Mouse (Mus musculus) heart, embryonic 16.5 days (tissue): ENCODE data around the gene Pim3. TPM values are rescaled to one million over a fixed set of nuclear protein-coding genes. Genes with fewer than 3 reads are reported as not detected.

Experiments
- ATAC-seq: fragments of 200-750 bp; cut with Nextera tagmentation; replicated peaks from 2 replicates; pipeline ENCODE4 v1.8.0; 2017; ENCODE audit warnings: moderate number of reproducible peaks; ENCODE audit not compliant: insufficient read depth, low FRiP score; ENCODE audit errors: extremely low read depth
- H3K27ac ChIP-seq: fragments of 300-500 bp; sonication (generic); 2 replicates; pipeline ENCODE4 v1.5.1; 2014; ENCODE audit warnings: mild to moderate bottlenecking, low read length, control low read depth, moderate library complexity
- H3K27me3 ChIP-seq: fragments of 300-500 bp; sonication (generic); 2 replicates; pipeline ENCODE4 v1.6.1; 2014; ENCODE audit warnings: low read length, mixed read lengths; ENCODE audit not compliant: control insufficient read depth, insufficient read depth
- H3K36me3 ChIP-seq: fragments of 300-500 bp; sonication (generic); 2 replicates; pipeline ENCODE4 v1.6.1; 2014; ENCODE audit not compliant: control insufficient read depth, insufficient read depth
- H3K4me1 ChIP-seq: fragments of 300-500 bp; sonication (generic); 2 replicates; pipeline ENCODE4 v1.6.1; 2014; ENCODE audit warnings: low read length, mixed read lengths; ENCODE audit not compliant: control insufficient read depth, insufficient read depth
- H3K4me2 ChIP-seq: fragments of 300-500 bp; sonication (generic); 2 replicates; pipeline ENCODE4 v1.6.1; 2014; ENCODE audit warnings: low read depth, mild to moderate bottlenecking, control low read depth, low read length
- H3K4me3 ChIP-seq: fragments of 300-500 bp; sonication (generic); 2 replicates; pipeline ENCODE4 v1.5.1; 2014; ENCODE audit warnings: mild to moderate bottlenecking, control low read depth, low read length
- H3K9ac ChIP-seq: fragments of 300-500 bp; sonication (generic); 2 replicates; pipeline ENCODE4 v1.6.1; 2014; ENCODE audit warnings: low read length, control low read depth
- H3K9me3 ChIP-seq: fragments of 300-500 bp; sonication (generic); replicated peaks from 2 replicates; pipeline ENCODE4 v1.6.1; 2016; ENCODE audit warnings: low read length; ENCODE audit not compliant: control insufficient read depth
- WGBS: fragments of 180-500 bp; shearing (Covaris S2); extraction: QIAGEN DNeasy Blood & Tissue Kit; methylation state at CpG from one replicate; pipeline ENCODE4 v1.1.7; 2014; 5-methylcytosine and 5-hydroxymethylcytosine counted together
- polyA plus RNA-seq: library from polyadenylated mRNA; unstranded; fragments of >200 nt; fragmentation: Nextera tagmentation; extraction: Ambion mirVana; gene quantifications from 2 replicates; pipeline ENCODE4 v1.2.1, GENCODE M21; 2015

The Pim3 gene
- polyA plus RNA-seq, 1 experiment from 2014 or later = 69.8 TPM

DNA sequence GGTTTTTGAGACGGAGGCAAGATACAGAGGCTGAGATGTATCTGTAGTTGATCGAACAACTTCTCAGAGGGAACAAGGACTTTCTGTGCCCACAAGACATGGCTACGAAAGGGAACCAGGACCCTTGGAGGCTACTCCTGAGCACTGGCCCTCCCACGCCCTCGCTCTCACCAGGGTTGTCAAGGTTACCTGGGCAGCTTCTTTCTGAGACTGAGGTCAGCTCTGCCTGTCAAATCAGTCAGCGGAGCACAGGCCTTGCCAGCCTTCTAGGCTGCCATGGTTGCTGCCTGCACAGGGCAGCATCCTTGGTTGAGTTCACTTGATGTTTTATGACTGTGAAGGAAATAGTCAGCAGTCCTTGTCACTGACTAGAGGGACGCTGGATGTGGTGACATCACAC lies 39.5 kb upstream of the Pim3 start:
- no peak for ATAC-seq
- Histone ChIP-seq H3K4me3 (no peak overlapping the region), H3K9ac (peak overlapping the region; percentile 16; the same call in 1 of the 2 replicates), H3K27me3 (no peaks in the 10 kb centered on the region), H3K4me2 (no peak overlapping the region), H3K4me1 (peaks cover 12% of the 10 kb centered on the region), H3K36me3 (peaks cover 36% of the 10 kb centered on the region), H3K9me3 (no peaks in the 10 kb centered on the region), H3K27ac (no peak overlapping the region)
- WGBS = 88% methylated on average over 7 of the region's 7 CpGs

DNA sequence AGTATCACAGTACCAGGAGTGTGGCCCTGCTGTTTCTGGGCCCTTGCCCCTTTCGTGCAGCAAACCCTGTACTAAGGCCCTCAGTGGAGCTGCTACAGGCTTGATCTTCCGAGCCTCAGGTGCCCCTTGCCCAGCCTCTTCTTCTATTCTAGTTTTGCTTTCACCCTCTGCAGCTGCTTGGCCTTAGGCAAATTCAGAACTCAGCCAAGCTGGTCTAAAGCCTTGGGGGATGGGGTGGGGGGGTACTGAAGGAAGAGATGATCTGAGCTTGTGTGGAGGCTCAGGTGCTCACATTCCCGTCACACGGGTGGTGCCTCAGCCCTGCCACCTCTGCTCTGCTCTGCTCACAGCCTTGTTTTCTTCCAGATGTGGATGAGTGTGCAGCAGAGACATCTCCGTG lies 38.6 kb upstream of the Pim3 start:
- Histone ChIP-seq H3K9me3 (no peaks in the 10 kb centered on the region), H3K27ac (no peak overlapping the region), H3K4me2 (no peak overlapping the region), H3K27me3 (no peaks in the 10 kb centered on the region), H3K9ac (no peak overlapping the region), H3K4me1 (peaks cover 11% of the 10 kb centered on the region), H3K4me3 (no peak overlapping the region), H3K36me3 (peaks cover 36% of the 10 kb centered on the region)
- WGBS = 91% methylated on average over 5 of the region's 5 CpGs
- ATAC-seq = no peak

DNA sequence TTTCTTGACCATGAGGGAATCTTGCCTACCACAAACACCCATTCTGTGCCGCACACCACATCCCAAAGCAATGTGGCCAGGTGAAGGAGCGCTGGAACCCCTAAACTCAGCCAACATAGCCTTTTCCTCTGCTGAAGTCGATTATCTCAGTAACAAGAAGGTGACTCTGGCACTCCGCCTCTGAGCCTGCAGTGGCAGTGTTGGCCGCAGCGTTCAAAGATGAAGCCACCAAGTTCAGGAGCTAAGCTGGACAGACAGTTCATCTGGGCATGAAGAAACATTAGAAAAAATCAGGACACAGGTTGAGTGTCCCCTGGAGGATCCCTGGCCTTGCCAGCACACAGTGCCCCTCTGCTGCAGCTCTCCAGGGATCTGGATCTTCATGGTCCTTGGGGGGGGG lies 34.5 kb upstream of the Pim3 start:
- Histone ChIP-seq H3K4me3 (no peak overlapping the region), H3K27me3 (no peaks in the 10 kb centered on the region), H3K9ac (no peak overlapping the region), H3K27ac (no peak overlapping the region), H3K36me3 (peaks cover 32% of the 10 kb centered on the region), H3K9me3 (no peaks in the 10 kb centered on the region), H3K4me1 (peaks cover 24% of the 10 kb centered on the region), H3K4me2 (no peak overlapping the region)
- ATAC-seq = no peak
- 85% methylated on average over 6 of the region's 6 CpGs for WGBS

DNA sequence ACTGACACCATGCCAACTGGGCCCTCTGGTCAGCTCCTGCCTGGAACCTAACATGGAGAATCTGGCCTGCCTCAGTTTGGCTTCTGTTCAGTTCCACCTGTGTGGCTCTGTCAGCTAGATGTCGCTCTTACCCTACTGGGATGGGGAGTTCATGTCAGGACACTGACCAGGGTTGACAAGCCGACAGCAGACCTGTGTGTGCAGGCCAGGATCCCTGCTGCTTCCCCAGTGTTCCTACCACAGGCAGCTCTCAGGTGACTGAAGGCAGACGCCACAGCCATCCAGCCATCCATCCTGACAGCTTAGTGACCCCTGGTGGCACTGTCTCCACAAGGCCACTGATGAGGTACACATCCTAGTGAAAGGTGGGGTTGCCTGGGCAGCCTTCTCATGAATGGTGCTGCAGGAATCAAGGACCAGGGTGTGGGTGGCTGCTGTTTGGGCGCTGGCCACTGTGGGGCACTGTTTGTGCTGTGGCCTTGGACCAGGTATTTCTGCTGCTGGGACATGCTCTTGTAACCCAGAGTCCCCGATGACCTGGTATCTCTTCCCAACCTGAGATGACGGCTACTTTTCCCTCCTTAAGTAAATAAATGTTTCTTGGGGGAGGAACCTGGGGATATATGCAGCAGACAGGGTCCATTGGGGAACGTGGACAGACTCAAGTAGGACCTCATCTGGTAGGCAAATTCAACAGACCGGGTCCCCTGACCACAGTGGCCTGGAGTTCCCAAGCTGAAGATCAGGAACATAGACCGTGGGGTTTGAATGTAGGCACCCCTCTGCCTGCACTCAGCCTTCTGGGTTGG lies 33.8 kb upstream of the Pim3 start:
- Histone ChIP-seq H3K9me3 (no peaks in the 10 kb centered on the region), H3K27me3 (no peaks in the 10 kb centered on the region), H3K4me2 (no peak overlapping the region), H3K9ac (no peak overlapping the region), H3K36me3 (peaks cover 27% of the 10 kb centered on the region), H3K4me3 (no peak overlapping the region), H3K27ac (no peak overlapping the region), H3K4me1 (peaks cover 29% of the 10 kb centered on the region)
- ATAC-seq = peak; percentile 16
- WGBS = 24% methylated on average over 9 of the region's 9 CpGs

DNA sequence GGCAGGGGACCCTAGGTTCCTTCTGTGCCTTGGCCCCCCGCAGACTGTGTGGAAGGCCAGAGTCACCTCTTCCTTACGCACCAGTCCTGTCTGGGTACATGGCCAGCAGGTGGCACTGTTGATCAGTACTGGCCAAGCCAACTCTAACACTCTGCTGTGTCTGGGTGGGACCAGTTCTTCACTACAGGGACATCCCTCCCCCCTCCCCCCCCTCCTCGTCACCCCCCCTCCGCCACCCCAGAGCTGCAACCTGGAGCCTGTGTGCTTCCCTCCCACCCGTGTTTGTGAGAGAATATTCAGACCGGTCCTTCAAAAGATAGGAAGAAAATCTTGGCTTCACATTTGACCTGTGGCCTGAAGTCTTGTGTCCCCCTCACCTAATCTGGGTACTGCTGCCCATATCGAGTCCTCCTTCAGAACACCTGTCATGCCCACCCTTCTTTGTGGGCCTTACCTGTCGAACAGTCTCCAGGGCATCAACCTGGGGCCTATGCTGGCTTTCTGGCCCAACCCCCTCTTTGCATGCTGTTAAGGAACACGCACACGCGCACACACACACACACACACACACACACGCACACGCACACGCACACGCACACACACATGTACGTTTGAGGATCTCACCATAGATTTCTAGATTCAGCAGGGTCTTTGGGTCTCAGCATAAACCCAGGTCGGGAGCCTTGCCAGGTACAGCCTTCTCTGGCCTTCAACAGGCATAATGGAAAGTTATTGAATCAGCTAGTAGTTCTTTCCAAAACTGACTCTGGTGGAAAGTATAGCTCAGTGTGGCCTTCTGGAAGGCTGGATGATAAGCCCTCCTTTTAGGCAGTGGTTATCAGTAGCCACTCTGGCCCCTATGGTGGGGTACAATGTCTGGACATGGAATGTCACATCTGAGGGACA lies 32.9 kb upstream of the Pim3 start:
- H3K9me3 ChIP-seq = no peaks in the 10 kb centered on the region
- peak; percentile 83 for ATAC-seq
- no peak overlapping the region for H3K27ac ChIP-seq
- H3K4me3 ChIP-seq = no peak overlapping the region
- H3K36me3 ChIP-seq = peaks cover 21% of the 10 kb centered on the region
- H3K4me1 ChIP-seq = peaks cover 29% of the 10 kb centered on the region
- H3K4me2 ChIP-seq = no peak overlapping the region
- WGBS = 53% methylated on average over 15 of the region's 17 CpGs
- H3K9ac ChIP-seq = peak overlapping the region; percentile 23; the same call in 1 of the 2 replicates
- no peaks in the 10 kb centered on the region for H3K27me3 ChIP-seq

DNA sequence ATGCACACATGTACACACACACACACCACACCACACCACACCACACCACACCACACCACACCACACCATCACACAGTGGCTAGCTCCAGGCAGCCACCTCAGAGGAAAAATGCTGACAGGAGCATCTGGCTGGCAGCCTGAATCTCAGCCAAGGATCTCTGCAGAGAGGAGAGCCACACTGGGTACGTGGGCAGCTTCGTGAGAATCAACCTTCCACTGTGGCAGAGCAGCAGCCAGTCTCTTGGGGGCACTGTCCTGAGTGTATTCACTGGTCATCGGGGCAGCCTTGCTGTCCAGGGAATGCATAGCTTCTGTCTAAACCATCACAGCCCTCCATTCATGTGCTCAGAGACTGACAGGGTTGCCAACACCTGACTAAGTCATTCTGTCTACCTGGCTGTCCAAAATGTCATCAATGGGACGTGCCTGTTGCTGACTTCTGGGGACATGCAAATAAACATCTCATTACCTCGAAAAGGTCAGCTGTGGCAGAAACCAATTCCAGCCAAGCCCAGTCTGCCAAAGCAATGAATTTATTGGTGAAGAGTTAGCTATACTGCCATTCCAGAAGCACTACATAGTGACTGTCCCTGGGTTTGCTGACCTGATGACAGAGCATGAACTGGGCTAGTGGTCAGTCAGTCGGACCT lies 32.1 kb upstream of the Pim3 start:
- Histone ChIP-seq H3K36me3 (peaks cover 14% of the 10 kb centered on the region), H3K4me3 (no peak overlapping the region), H3K9ac (no peak overlapping the region), H3K4me2 (no peak overlapping the region), H3K9me3 (no peaks in the 10 kb centered on the region), H3K27me3 (no peaks in the 10 kb centered on the region), H3K4me1 (peaks cover 29% of the 10 kb centered on the region), H3K27ac (no peak overlapping the region)
- WGBS = 62% methylated on average over 6 of the region's 6 CpGs
- ATAC-seq = no peak

DNA sequence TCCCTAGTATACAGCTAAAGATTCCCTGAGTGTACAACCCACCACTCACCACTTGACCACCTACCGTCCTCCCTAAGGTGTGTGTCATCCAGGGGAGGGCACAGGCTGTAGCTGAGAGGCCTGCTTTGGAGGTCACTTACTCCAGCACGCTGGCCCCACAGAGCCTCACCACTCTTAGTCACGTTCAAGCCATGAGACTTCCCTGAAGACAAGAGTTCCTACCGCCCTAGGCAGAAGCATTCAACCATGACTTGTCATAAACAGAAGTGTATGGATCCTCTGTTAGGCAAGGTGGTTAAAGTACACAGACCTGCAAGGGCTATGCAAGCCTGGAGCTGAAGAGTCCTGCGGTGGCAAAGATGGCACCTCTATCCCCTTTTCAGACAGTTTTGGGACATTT lies 31.3 kb upstream of the Pim3 start:
- Histone ChIP-seq H3K4me1 (peaks cover 29% of the 10 kb centered on the region), H3K4me3 (no peak overlapping the region), H3K4me2 (no peak overlapping the region), H3K27me3 (no peaks in the 10 kb centered on the region), H3K9ac (no peak overlapping the region), H3K27ac (no peak overlapping the region), H3K9me3 (no peaks in the 10 kb centered on the region), H3K36me3 (peaks cover 6% of the 10 kb centered on the region; the same call in 1 of the 2 replicates)
- 72% methylated on average over 5 of the region's 5 CpGs for WGBS
- ATAC-seq = no peak

DNA sequence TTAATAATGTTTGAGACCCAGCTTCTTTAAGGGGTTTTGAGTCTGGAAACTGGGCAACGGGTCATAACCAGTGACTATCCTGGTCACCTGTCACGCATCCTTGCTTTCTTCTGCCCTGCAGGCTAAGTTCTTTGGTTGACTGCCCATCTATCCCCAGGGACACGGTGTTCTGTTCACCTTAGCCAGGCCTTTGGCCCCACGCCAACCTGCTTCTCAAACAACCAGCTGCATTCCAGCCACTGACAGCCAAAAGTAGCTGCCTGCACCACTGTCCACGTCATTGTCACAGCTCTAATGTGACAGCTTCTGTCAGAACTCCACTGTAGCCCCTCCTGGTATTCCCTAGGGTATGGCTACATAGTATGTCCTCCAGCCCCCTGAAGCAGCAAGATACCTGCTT lies 30.5 kb upstream of the Pim3 start:
- 22% methylated on average over 5 of the region's 5 CpGs for whole genome bisulfite sequencing
- Histone ChIP-seq H3K36me3 (peaks cover 1% of the 10 kb centered on the region; the same call in 1 of the 2 replicates), H3K9me3 (no peaks in the 10 kb centered on the region), H3K27ac (peak overlapping the region; percentile 89), H3K27me3 (no peaks in the 10 kb centered on the region), H3K9ac (peak overlapping the region; percentile 44), H3K4me1 (peaks cover 29% of the 10 kb centered on the region), H3K4me2 (no peak overlapping the region), H3K4me3 (no peak overlapping the region)
- ATAC-seq = peak; percentile 64
